Mouse (Mus musculus) kidney, postnatal 25 days (tissue): ENCODE data around the gene Gm49387.

Experiments
- DNase-seq, 2 experiments: peaks; one replicate each; pipeline ENCODE4 v3.0.0; 2021; ENCODE audit warnings: mixed read lengths in 2 of 2

Gene Gm49387

DNA sequence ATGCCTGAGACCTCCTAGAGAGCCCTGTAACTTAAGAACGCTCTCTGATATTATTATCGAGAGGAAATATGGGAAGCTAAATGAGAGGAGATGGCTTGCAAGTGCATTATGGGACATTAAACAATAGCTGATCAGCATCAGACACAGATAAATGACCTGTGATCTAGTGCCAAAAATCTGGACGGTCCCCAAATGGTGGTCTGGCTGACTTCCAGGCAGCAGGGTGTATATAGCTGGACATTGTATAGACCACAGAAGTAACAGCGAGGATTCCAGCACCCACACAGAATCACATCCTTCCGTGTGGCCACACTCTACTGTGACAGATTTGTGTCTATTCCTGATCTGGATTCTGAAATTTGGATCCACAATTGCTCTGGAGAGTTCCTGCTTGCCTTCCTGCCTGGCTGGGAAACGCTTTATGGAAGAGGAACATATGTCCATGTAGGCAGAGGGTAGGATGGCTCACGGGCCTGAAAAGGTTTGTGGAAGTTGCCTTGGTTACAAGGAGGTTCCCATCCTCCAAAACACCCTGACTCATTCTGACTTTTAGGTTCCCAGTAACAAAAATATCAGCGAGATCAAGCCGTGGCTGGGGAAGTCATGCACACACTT lies 68.0 kb downstream of the Gm49387 start:
- DNase-seq: no peak

- no peak for DNase-seq
These were observed 69.3 kb downstream of the Gm49387 start for GRCm38 (mm10) chr14:31571419-31571818.

DNA sequence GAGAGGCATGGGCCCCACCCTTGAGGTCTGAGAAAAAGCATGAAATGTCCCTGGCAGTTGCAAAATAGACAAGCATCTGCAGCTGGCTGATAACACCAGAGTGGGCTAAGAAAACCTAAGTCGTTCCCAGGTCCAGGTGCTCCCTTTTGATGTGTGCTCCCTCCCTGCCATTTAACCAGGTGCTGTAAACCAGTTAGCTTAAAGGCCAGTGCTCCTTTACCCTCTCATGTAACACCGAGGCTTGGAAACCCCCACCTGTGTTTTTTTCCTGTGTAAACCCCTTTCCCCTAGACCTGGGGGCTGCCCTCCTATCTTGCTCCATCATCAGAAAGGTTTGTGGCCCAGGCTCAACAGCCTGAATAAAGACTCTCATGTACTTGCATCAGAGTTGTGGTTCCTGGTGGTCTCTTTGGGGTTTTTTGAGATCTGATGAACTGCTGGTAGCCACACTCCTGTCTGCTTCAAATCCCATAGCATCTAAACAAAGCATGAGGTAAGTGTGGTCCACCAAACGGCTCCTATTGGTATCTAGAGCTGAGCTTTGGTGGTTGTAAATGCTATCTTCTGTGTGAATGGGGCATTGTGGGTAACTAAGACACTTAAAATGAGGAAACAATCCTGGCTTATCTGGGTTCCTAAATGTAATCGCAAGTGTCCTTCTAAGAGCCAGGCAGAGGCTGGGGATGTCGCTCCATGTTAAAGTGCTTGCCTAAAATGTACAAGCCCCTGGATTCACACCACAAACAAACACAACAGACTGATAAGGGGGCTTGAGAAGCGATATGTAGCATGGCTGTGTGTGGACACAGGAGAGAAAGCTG lies 70.3 kb downstream of the Gm49387 start:
- no peak for DNase-seq

- DNase-seq: peak; percentile 32 to 59
These were observed 71.5 kb downstream of the Gm49387 start for GRCm38 (mm10) chr14:31569151-31569631.

- no peak for DNase-seq
These were observed 75.0 kb downstream of the Gm49387 start for GRCm38 (mm10) chr14:31565478-31566212.

- peak; percentile 54 to 67 for DNase-seq
These were observed 76.1 kb downstream of the Gm49387 start for GRCm38 (mm10) chr14:31564452-31565179.

DNA sequence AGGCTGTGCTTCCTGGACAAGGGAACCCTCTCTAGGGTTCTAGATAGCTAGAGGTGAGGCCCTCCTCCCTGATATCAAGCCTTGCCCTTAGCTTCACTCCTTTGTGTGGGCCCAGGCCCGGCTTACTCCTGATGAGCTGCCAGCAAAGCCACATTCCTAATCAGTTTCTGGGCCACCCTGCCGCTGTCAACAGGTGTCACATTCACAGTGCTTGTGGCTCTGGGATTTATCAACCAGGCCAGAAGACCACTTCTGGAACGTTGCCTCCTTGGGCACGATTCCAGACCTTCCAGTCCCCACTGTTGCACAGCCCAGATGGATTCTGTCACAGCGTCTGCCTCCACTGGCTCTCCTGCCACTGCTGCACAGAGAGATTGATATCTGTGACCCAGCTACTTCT lies 79.8 kb downstream of the Gm49387 start:
- DNase-seq: no peak

DNA sequence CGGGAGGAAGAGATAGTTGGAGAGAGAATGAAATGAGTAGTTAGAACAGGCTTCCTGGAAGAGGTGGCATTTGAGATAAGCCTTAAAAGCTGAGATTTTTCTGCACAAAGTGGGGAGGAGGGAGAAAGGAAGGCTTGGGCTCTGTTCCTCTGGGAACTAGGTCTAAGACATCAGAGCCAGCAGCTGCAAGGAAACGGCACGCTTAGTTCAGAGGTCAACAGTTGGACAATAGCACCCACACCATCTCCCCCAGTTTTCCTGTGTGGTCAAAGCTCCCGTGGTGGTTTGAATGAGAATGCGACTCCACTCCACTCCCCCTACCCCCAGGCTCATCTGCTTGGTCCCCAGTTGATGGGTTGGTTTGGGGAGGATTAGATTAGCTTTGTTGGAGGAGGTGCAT lies 81.5 kb downstream of the Gm49387 start:
- DNase-seq: no peak

DNA sequence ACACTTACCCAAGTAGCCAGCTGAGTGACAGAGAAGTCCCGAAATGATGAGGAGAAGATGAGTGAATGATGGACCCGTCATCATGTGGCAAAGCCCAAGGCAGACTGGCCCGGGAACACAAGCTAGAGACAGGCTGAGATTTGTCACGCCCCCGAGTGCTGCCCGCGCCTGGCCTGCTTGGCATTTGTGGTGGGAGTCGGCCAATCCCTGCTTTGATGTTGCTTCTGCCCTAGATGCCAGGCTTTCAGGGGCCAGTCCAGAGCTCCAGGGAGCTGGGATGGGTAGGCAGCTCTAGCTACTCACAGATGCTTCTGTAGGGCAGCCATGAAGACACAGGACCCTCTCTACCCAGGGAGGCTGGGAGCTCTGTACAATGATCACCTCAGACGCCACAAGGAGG lies 82.9 kb downstream of the Gm49387 start:
- DNase-seq: no peak

DNA sequence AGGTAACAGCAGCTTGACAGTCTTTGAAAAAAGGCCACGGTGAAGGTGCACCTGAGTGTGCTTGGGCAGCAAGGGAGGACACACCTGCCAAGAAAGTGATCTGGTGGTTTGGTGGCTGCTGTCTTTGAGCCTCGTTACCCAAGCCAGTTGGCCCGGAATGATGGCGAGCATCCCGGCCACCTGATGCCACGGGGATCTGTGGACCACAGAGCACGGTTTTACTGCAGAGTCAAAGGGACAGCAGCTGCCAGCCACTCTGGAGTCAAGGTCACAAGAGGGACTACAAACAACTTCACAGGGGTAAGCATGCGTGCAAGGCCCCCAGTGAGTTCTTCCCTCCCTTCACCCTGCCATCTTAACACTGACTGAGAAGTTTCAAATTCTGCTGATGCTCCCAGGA lies 83.4 kb downstream of the Gm49387 start:
- no peak for DNase-seq

GRCm38 (mm10) chr14:31556526-31557260 lies 84.0 kb downstream of the Gm49387 start:
- DNase-seq: no peak

DNA sequence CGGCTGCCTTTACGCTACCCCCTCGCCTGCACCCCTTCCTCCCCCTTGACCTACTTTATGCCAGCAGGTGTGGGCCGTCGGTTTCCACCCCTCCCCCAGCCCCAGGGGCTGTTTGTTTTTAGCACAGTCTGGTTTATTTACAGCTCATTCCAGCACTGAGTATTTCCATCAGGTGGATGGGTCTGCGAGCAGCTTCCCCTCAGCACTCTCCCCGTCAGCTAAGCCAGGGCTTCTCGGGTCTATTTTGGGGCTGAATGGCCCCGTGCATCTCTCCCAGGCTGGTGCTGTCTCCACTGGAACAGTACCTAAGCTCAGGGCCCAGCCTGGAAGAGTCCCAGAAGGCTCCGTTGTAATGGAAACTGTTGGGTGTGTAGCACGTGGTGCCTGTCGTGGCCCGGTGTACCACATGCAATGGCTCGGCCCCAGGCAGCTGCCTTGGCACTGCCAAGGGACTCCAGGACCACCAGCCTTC lies 84.7 kb downstream of the Gm49387 start:
- no peak for DNase-seq

DNA sequence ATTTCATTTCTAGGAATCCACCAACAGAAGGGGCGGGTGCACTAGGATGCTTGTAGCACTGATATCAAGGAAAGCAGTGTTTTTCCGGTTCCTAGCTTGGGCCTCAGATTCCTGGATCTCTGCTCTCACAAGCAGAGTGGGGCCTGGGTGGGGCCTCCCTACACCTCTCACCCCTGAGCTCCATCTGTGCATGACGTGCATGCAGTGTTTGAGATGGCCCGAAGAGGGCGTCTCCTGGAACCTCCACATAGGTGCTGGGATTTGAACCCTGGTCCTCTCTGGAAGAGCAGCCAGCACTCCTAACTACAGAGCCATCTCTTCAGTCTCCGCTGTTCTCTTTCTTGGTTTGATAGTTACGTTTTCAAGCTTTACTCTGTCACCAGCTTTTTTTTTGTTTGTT lies 85.7 kb downstream of the Gm49387 start:
- no peak for DNase-seq

DNA sequence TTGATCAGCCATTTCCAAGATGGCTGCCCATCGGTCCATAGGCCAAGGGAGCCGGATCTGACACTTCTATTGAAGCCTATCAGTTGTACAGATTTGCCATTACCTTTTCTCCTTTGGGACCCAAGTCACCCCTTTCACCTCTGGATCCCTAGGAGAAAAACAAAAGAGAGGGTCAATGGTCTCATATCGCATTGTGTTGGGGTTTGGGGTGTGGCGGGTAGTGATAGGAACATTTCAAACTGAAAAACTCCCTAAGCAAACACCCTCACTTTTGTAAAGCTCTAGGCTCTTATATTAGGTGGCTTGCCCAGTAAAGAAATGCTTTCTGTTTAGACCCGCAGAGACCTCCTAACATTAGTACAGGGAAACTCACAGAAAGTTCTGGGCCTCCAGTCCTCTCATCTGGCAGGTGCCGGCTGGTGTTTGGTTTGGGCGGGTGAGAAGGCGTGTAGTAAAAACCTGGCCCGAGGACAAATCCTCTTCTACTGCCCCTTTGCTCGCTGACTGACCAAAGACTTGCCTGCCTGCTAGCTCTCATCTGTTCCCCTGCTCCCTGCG lies 96.7 kb downstream of the Gm49387 start:
- no peak for DNase-seq

GRCm38 (mm10) chr14:31537298-31537697 lies 103.4 kb downstream of the Gm49387 start:
- DNase-seq: peak; percentile 16 to 61

GRCm38 (mm10) chr14:31532656-31533055 lies 108.0 kb downstream of the Gm49387 start:
- peak; percentile 35 to 73 for DNase-seq

DNA sequence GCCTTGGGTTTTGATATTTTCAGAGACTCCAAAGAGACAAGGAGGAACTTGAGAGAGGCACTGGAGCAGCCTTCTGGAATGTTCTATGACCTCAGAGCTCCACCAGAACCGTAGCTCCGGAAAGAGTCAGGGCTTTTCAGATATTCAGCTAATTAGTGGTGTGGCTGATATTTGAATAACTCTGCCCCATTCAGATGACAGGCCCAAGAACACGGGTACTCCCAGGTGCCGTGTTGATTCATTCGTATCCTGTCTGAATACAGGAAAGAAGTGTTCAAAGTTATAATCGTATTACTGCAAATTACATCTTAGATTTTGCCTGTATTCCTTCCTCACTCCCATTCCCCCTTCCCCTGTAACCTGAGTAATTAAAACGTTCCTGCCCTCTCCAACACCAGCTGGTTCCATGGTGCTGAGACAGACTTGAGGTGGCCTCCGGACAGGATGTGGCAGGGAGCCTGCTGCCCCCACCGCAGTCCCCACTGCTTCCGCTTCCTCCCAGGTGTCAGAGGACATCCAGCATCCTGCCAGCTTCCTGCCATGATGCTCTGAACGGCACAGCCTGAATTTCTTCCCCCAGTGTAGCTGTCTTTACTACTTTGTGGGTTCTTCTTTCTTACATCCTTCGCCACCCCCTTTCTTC lies 109.1 kb downstream of the Gm49387 start:
- DNase-seq: peak; percentile 40 to 69

GRCm38 (mm10) chr14:31530847-31531246 lies 109.8 kb downstream of the Gm49387 start:
- no peak for DNase-seq

DNA sequence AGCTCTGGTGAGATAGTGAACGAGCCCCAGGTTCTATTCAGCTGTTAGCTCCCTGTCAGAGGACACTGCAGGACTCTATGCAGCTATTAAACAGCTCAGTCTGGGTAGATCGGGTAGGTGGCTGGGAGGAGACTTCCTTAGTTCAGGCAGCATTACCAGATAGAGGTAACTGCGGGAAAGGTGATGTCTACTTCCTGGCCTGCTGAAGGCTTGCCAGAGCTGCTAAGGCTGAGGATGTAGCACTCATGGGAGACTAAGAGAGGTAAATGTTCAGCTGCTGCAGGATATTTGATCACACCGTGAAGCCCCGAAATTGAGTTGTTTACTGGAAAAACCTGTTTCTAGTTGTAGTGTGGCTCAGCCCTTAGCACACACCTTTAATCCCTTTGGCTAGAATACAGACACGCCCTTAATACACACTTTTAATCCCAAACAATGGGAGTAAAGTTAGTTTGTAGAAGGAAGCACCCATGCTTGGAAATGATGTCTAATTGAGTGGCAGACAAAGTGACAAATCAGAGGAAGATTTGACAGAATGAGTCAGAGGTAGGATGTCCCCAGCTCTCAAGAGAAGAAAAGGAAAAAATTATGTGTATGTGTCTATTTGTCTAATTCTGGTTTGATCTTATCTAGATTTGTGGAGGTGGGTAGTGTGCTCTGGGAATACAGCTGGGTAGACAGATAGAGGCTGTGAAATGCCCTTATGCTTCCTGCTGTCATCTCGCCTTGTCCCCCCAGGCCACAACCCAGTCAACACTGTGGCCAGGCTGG lies 115.5 kb downstream of the Gm49387 start:
- DNase-seq: no peak

DNA sequence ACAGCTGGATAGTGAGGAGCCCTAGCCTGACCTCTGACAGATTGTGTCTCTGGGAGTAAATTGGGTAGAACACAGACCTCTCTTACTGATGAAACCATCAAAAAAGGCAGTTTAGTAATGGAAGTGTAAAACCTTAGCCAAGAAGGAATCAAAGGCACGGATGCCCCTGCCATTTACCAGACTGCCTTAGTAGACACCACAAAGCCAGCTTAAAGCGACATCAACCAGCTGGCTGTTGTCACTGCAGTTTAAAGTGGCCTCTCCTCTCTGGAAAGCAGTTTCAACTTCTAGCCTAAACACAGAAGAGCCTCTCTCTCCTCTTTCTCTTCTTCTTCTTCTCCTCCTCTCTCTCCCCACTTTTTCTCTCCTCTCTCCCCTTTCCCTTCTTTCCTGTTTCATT lies 119.4 kb downstream of the Gm49387 start:
- no peak for DNase-seq
